Mouse (Mus musculus) natural killer cell, adult 2 months (primary cell): ENCODE results near the gene Il1b.
A peak's percentile ranks its signal among the peaks of the same experiment; 100 is the strongest.

Experiments used
- DNase-seq, 2 experiments: peaks; one replicate each; pipeline ENCODE4 v3.0.0; 2022; ENCODE audit warnings: low spot score in 2 of 2

The Il1b gene

GRCm38 (mm10) chr2:129371039-129371438, at the start of gene Il1b:
Il1b (minus strand) TSS chr2:129371139.
- DNase-seq: no peak

- DNase-seq: no peak
These were observed 48.5 kb upstream of the Il1b start for GRCm38 (mm10) chr2:129419361-129419880.

- no peak for DNase-seq
These were observed 43.7 kb upstream of the Il1b start for GRCm38 (mm10) chr2:129414593-129414992.

- DNase-seq: no peak
These were observed 42.5 kb upstream of the Il1b start for GRCm38 (mm10) chr2:129413488-129413887.

GRCm38 (mm10) chr2:129411651-129412050, 40.7 kb upstream of the Il1b start:
- DNase-seq: no peak

GRCm38 (mm10) chr2:129410344-129410743, 39.4 kb upstream of the Il1b start:
- DNase-seq: no peak

GRCm38 (mm10) chr2:129408476-129408875, 37.5 kb upstream of the Il1b start:
- peak; percentile 15 to 44 for DNase-seq

- no peak for DNase-seq
These were observed 36.7 kb upstream of the Il1b start for GRCm38 (mm10) chr2:129407596-129407995.

- DNase-seq: no peak
These were observed 35.6 kb upstream of the Il1b start for GRCm38 (mm10) chr2:129406508-129406907.

GRCm38 (mm10) chr2:129403786-129404185, 32.8 kb upstream of the Il1b start:
- no peak for DNase-seq

- DNase-seq: no peak
These were observed 31.4 kb upstream of the Il1b start for GRCm38 (mm10) chr2:129402330-129402729.

GRCm38 (mm10) chr2:129401803-129402202, 30.9 kb upstream of the Il1b start:
- no peak for DNase-seq

GRCm38 (mm10) chr2:129398176-129398575, 27.2 kb upstream of the Il1b start:
- no peak for DNase-seq

- DNase-seq: peak in 1 of 2 experiments; percentile 19
These were observed 22.6 kb upstream of the Il1b start for GRCm38 (mm10) chr2:129393524-129393923.

GRCm38 (mm10) chr2:129390161-129390560, 19.2 kb upstream of the Il1b start:
- DNase-seq: no peak

GRCm38 (mm10) chr2:129389323-129389722, 18.4 kb upstream of the Il1b start:
- DNase-seq: no peak

- DNase-seq: peak in 1 of 2 experiments; percentile 50
These were observed 14.4 kb upstream of the Il1b start for GRCm38 (mm10) chr2:129385331-129385730.

- no peak for DNase-seq
These were observed 13.3 kb upstream of the Il1b start for GRCm38 (mm10) chr2:129384272-129384660.

GRCm38 (mm10) chr2:129383512-129384271, 12.8 kb upstream of the Il1b start:
- no peak for DNase-seq

GRCm38 (mm10) chr2:129380746-129381474, 10.0 kb upstream of the Il1b start:
- peak in 1 of 2 experiments; percentile 18 for DNase-seq

- DNase-seq: no peak
These were observed 9.3 kb upstream of the Il1b start for GRCm38 (mm10) chr2:129380211-129380610.

GRCm38 (mm10) chr2:129373307-129373706, 2.4 kb upstream of the Il1b start:
- peak; percentile 22 to 80 for DNase-seq

GRCm38 (mm10) chr2:129369615-129370014, 1.3 kb downstream of the Il1b start:
- no peak for DNase-seq
